Mouse (Mus musculus) midbrain, embryonic 13.5 days (tissue): ENCODE data around the gene Hoxb6. TPM values are rescaled to one million over a fixed set of nuclear protein-coding genes. Genes with fewer than 3 reads are reported as not detected.

Experiments
- ATAC-seq: fragments of 200-750 bp; cut with Nextera tagmentation; 2 replicates; pipeline ENCODE4 v1.8.0; 2017; ENCODE audit warnings: mild to moderate bottlenecking, moderate TSS enrichment, moderate library complexity
- H3K27ac ChIP-seq: fragments of 300-500 bp; sonication (generic); 2 replicates; pipeline ENCODE4 v1.5.1; 2015; ENCODE audit warnings: inconsistent platforms, mild to moderate bottlenecking, moderate library complexity
- H3K27me3 ChIP-seq: fragments of 300-500 bp; sonication (generic); 2 replicates; pipeline ENCODE4 v1.6.1; 2015; ENCODE audit warnings: mild to moderate bottlenecking, inconsistent platforms
- H3K36me3 ChIP-seq: fragments of 300-500 bp; sonication (generic); 2 replicates; pipeline ENCODE4 v1.6.1; 2015; ENCODE audit warnings: mild to moderate bottlenecking, inconsistent platforms
- H3K4me1 ChIP-seq: fragments of 300-500 bp; sonication (generic); replicated peaks from 2 replicates; pipeline ENCODE4 v1.6.1; 2015; ENCODE audit warnings: inconsistent platforms
- H3K4me2 ChIP-seq: fragments of 300-500 bp; sonication (generic); replicated peaks from 2 replicates; pipeline ENCODE4 v1.6.1; 2015; ENCODE audit warnings: moderate library complexity, mild to moderate bottlenecking, inconsistent platforms
- H3K4me3 ChIP-seq: fragments of 300-500 bp; sonication (generic); replicated peaks from 2 replicates; pipeline ENCODE4 v1.5.1; 2015; ENCODE audit warnings: mild to moderate bottlenecking, inconsistent platforms
- H3K9ac ChIP-seq: fragments of 300-500 bp; sonication (generic); replicated peaks from 2 replicates; pipeline ENCODE4 v1.6.1; 2015; ENCODE audit warnings: mild to moderate bottlenecking, inconsistent platforms
- H3K9me3 ChIP-seq: fragments of 300-500 bp; sonication (generic); 2 replicates; pipeline ENCODE4 v1.6.1; 2016; ENCODE audit warnings: mild to moderate bottlenecking, inconsistent platforms
- WGBS: fragments of 180-500 bp; shearing (Covaris S2); methylation state at CpG from one replicate; pipeline ENCODE4 v1.1.7; 2015; 5-methylcytosine and 5-hydroxymethylcytosine counted together
- polyA plus RNA-seq: library from polyadenylated mRNA; unstranded; fragments of >200 nt; fragmentation: Nextera tagmentation; extraction: Ambion mirVana; gene quantifications from 2 replicates; pipeline ENCODE4 v1.2.1, GENCODE M21; 2015

Hoxb6 gene
- polyA plus RNA-seq, 1 experiment from 2014 or later, result not detected

- no peaks in the 10 kb centered on the region for H3K36me3 ChIP-seq
- H3K4me3 ChIP-seq, result no peak overlapping the region
- ATAC-seq, result no peak
- peaks cover 100% of the 10 kb centered on the region for H3K27me3 ChIP-seq
- H3K27ac ChIP-seq, result no peak overlapping the region
- no peak overlapping the region for H3K9ac ChIP-seq
- no peaks in the 10 kb centered on the region for H3K9me3 ChIP-seq
- WGBS, result under 1% methylated on average over 40 of the region's 40 CpGs
- H3K4me1 ChIP-seq, result 0 out of 2 replicates have a peak, but pooled peaks cover 4% of the 10 kb centered on the region
- H3K4me2 ChIP-seq, result no peak overlapping the region
These were observed 49.7 kb downstream of the Hoxb6 start for GRCm38 (mm10) chr11:96341701-96342575.

- ATAC-seq, result no peak
- WGBS, result 1% methylated on average over 4 of the region's 4 CpGs
- no peaks in the 10 kb centered on the region for H3K9me3 ChIP-seq
- no peaks in the 10 kb centered on the region for H3K36me3 ChIP-seq
- H3K9ac ChIP-seq, result no peak overlapping the region
- peaks cover 98% of the 10 kb centered on the region for H3K27me3 ChIP-seq
- 0 out of 2 replicates have a peak, but pooled peaks cover 4% of the 10 kb centered on the region for H3K4me1 ChIP-seq
- no peak overlapping the region for H3K27ac ChIP-seq
- no peak overlapping the region for H3K4me2 ChIP-seq
- no peak overlapping the region for H3K4me3 ChIP-seq
These were observed 50.3 kb downstream of the Hoxb6 start for GRCm38 (mm10) chr11:96342576-96342930.

- WGBS, result 4% methylated on average over 2 of the region's 2 CpGs
- H3K4me3 ChIP-seq, result no peak overlapping the region
- H3K9ac ChIP-seq, result no peak overlapping the region
- H3K9me3 ChIP-seq, result no peaks in the 10 kb centered on the region
- no peak for ATAC-seq
- H3K36me3 ChIP-seq, result no peaks in the 10 kb centered on the region
- no peak overlapping the region for H3K4me2 ChIP-seq
- H3K4me1 ChIP-seq, result 0 out of 2 replicates have a peak, but pooled peaks cover 4% of the 10 kb centered on the region
- peaks cover 98% of the 10 kb centered on the region for H3K27me3 ChIP-seq
- H3K27ac ChIP-seq, result no peak overlapping the region
These were observed 51.0 kb downstream of the Hoxb6 start for GRCm38 (mm10) chr11:96343206-96343745.

GRCm38 (mm10) chr11:96344061-96344877 is 52.0 kb downstream of the Hoxb6 start:
- Histone ChIP-seq H3K36me3 (no peaks in the 10 kb centered on the region), H3K27ac (no peak overlapping the region), H3K9ac (no peak overlapping the region), H3K4me2 (no peak overlapping the region), H3K9me3 (no peaks in the 10 kb centered on the region), H3K4me3 (no peak overlapping the region), H3K4me1 (0 out of 2 replicates have a peak, but pooled peaks cover 4% of the 10 kb centered on the region), H3K27me3 (peaks cover 98% of the 10 kb centered on the region)
- WGBS, result under 1% methylated on average over 38 of the region's 40 CpGs
- ATAC-seq, result no peak

GRCm38 (mm10) chr11:96344878-96345159 is 52.5 kb downstream of the Hoxb6 start:
- no peak overlapping the region for H3K9ac ChIP-seq
- no peaks in the 10 kb centered on the region for H3K9me3 ChIP-seq
- no peak overlapping the region for H3K4me2 ChIP-seq
- peaks cover 98% of the 10 kb centered on the region for H3K27me3 ChIP-seq
- WGBS, result 2% methylated on average over 6 of the region's 6 CpGs
- no peaks in the 10 kb centered on the region for H3K36me3 ChIP-seq
- 0 out of 2 replicates have a peak, but pooled peaks cover 4% of the 10 kb centered on the region for H3K4me1 ChIP-seq
- no peak for ATAC-seq
- H3K4me3 ChIP-seq, result no peak overlapping the region
- no peak overlapping the region for H3K27ac ChIP-seq

- no peak for ATAC-seq
- Histone ChIP-seq H3K9me3 (no peaks in the 10 kb centered on the region), H3K4me3 (no peak overlapping the region), H3K4me1 (0 out of 2 replicates have a peak, but pooled peaks cover 4% of the 10 kb centered on the region), H3K9ac (no peak overlapping the region), H3K27me3 (peaks cover 98% of the 10 kb centered on the region), H3K27ac (no peak overlapping the region), H3K4me2 (no peak overlapping the region), H3K36me3 (no peaks in the 10 kb centered on the region)
- WGBS, result 2% methylated on average over 40 of the region's 56 CpGs
These were observed 53.1 kb downstream of the Hoxb6 start for GRCm38 (mm10) chr11:96345220-96345892.

- Histone ChIP-seq H3K9ac (no peak overlapping the region), H3K4me3 (no peak overlapping the region), H3K27ac (no peak overlapping the region), H3K36me3 (no peaks in the 10 kb centered on the region), H3K9me3 (no peaks in the 10 kb centered on the region), H3K27me3 (peaks cover 98% of the 10 kb centered on the region), H3K4me2 (no peak overlapping the region), H3K4me1 (0 out of 2 replicates have a peak, but pooled peaks cover 4% of the 10 kb centered on the region)
- ATAC-seq, result no peak
- under 1% methylated on average over 45 of the region's 45 CpGs for WGBS
These were observed 53.9 kb downstream of the Hoxb6 start for GRCm38 (mm10) chr11:96345893-96346806.

GRCm38 (mm10) chr11:96346916-96347520 is 54.7 kb downstream of the Hoxb6 start:
- Histone ChIP-seq H3K36me3 (no peaks in the 10 kb centered on the region), H3K27ac (no peak overlapping the region), H3K4me3 (no peak overlapping the region), H3K27me3 (peaks cover 98% of the 10 kb centered on the region), H3K9me3 (no peaks in the 10 kb centered on the region), H3K9ac (no peak overlapping the region), H3K4me2 (no peak overlapping the region), H3K4me1 (0 out of 2 replicates have a peak, but pooled peaks cover 4% of the 10 kb centered on the region)
- ATAC-seq, result no peak
- 5% methylated on average over 5 of the region's 5 CpGs for WGBS

- Histone ChIP-seq H3K9me3 (no peaks in the 10 kb centered on the region), H3K27me3 (peaks cover 98% of the 10 kb centered on the region), H3K4me1 (0 out of 2 replicates have a peak, but pooled peaks cover 4% of the 10 kb centered on the region), H3K27ac (no peak overlapping the region), H3K9ac (no peak overlapping the region), H3K36me3 (no peaks in the 10 kb centered on the region), H3K4me2 (no peak overlapping the region), H3K4me3 (no peak overlapping the region)
- no peak for ATAC-seq
- 6% methylated on average over 4 of the region's 4 CpGs for WGBS
These were observed 55.4 kb downstream of the Hoxb6 start for GRCm38 (mm10) chr11:96347717-96348116.

- 0 out of 2 replicates have a peak, but pooled peaks cover 7% of the 10 kb centered on the region for H3K4me1 ChIP-seq
- H3K4me2 ChIP-seq, result no peak overlapping the region
- ATAC-seq, result no peak
- WGBS, result 2% methylated on average over 21 of the region's 21 CpGs
- no peak overlapping the region for H3K4me3 ChIP-seq
- H3K9ac ChIP-seq, result no peak overlapping the region
- no peaks in the 10 kb centered on the region for H3K36me3 ChIP-seq
- peaks cover 98% of the 10 kb centered on the region for H3K27me3 ChIP-seq
- no peak overlapping the region for H3K27ac ChIP-seq
- no peaks in the 10 kb centered on the region for H3K9me3 ChIP-seq
These were observed 56.1 kb downstream of the Hoxb6 start for GRCm38 (mm10) chr11:96348141-96348928.
